In the genomic region with DNA sequence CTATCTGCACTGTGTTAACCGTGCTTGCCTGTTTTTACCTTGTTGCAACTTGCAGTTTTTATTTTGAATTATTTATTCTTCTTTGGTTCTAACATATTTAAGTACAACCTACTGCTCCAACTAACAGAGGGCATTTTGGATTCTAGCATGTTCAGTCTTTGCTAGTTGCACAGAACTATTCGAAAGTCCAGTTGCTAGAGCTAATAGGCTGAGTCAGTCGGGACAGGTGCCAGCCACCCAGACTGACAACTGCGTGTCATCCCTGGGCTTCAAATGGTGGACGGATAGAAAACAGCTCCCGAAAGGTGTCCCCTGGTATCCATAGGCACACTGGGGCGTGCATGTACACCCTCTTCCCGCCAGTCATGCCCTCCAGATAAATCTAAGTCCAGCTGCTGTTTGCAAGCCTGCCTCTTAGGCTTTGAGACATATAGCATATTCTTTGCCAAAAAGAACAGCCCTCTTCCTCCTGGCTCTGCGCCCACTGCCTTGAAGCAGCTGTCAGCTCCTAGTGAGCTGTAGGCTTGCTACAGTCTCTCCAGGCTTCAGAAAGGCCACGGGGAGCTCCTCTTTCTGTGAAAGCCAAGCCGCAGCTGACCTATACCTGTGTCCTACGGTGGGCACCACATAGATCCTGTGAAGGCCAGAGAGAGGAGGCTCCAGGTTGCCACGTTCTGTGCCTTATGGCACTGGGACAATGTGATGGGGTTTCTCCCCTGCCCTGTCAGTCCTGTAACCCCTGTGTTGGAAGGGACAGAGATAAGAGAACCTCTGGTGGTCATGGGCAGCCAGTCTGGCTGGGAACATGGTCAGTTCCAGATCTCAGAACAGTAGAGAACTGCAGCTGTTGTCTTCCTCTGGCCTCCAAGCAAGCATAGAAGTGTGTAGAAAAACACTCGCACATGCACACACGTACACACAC, we compare ENCODE assay signal across 9 mouse cellular contexts.
DNase-seq lines count a peak whose midpoint lies in the region; ATAC-seq lines count a peak whose summit lies in the region.
"Had no signal": no experiment of that assay in that cellular context is flagged by ENCODE, and none has a peak within 500 bp of the region (broad histone marks: within the 10 kb centered on the region; RNA-seq: fewer than 3 reads in every experiment).

No protein-coding gene starts in this region.

- no peaks in the 10 kb centered on the region for H3K9me3 ChIP-seq in forebrain, embryonic 16.5 days (ENCODE audit: control insufficient read depth, low read length)
- H3K9me3 ChIP-seq: limb, embryonic 13.5 days had no signal

- no peak overlapping the region for H3K4me2 ChIP-seq in forebrain, embryonic 16.5 days (ENCODE audit: low read length)
- H3K4me2 ChIP-seq: limb, embryonic 13.5 days had no signal

- no peak overlapping the region for H3K9ac ChIP-seq in forebrain, embryonic 16.5 days (replicated peaks; ENCODE audit: low read depth, low read length)
- H3K9ac ChIP-seq: limb, embryonic 13.5 days had no signal

- H3K36me3 ChIP-seq in forebrain, embryonic 16.5 days (ENCODE audit: control insufficient read depth, insufficient read depth), result no peaks in the 10 kb centered on the region
- H3K36me3 ChIP-seq: limb, embryonic 13.5 days had no signal

- DNase-seq in gastrocnemius, postnatal 10 days, result peak; percentile 57
- DNase-seq in gastrocnemius, postnatal 36 days, result no peak
- DNase-seq in 3134 (ENCODE audit: extremely low read depth, insufficient read length, low spot score), result peak; percentile 21
- peak; percentile 58 to 71 for DNase-seq in layer of hippocampus, adult 8-10 months (ENCODE audit: low spot score in 2 of 2)
- DNase-seq in ovary, postnatal 14 days (ENCODE audit: low spot score), result peak; percentile 31
- no peak for DNase-seq in thymus, postnatal 14 days
- DNase-seq in embryo, embryonic 10.5 days (ENCODE audit: low spot score), result no peak

- H3K27ac ChIP-seq in forebrain, embryonic 16.5 days (ENCODE audit: low read length), result no peak overlapping the region
- H3K27ac ChIP-seq: limb, embryonic 13.5 days had no signal

- H3K27me3 ChIP-seq in forebrain, embryonic 16.5 days (replicated peaks; ENCODE audit: control insufficient read depth, insufficient read depth, low read length), result no peaks in the 10 kb centered on the region
- H3K27me3 ChIP-seq: limb, embryonic 13.5 days had no signal

- H3K4me3 ChIP-seq in forebrain, embryonic 16.5 days (replicated peaks; ENCODE audit: low read length), result no peak overlapping the region
- H3K4me3 ChIP-seq: limb, embryonic 13.5 days had no signal

- intact Hi-C loops in gastrocnemius, postnatal 36 days (cut with DNase I), result no loop called here

- peaks cover 8% of the 10 kb centered on the region for H3K4me1 ChIP-seq in forebrain, embryonic 16.5 days (replicated peaks; ENCODE audit: control insufficient read depth, insufficient read depth, low read length)
- H3K4me1 ChIP-seq: limb, embryonic 13.5 days had no signal

- WGBS in forebrain, embryonic 16.5 days, result 72% methylated on average over 15 of the region's 15 CpGs

- peak; percentile 89 for ATAC-seq in forebrain, embryonic 16.5 days

Comparison
In these comparisons a context has a peak if more than half of its experiments do, and no peak if none do; other contexts are left out.
1. DNase-seq: peak in gastrocnemius, postnatal 10 days (single experiment), 3134 (single experiment), layer of hippocampus, adult 8-10 months (2 of 2) and ovary, postnatal 14 days (single experiment); none in gastrocnemius, postnatal 36 days (0 of 2), thymus, postnatal 14 days (single experiment) and embryo, embryonic 10.5 days (single experiment).